Mouse (Mus musculus) C2C12 (cell line): ENCODE data around the gene Gm26602. TPM values are rescaled to one million over a fixed set of nuclear protein-coding genes. Genes with fewer than 3 reads are reported as not detected.
"Not testable (repeated sequence)": the region's sequence is repeated elsewhere in the genome, so short reads cannot be mapped to it uniquely, and the experiment has no call there.

Experiments
- H3K27me3 ChIP-seq: one replicate; pipeline ENCODE4 v1.6.1; 2011; ENCODE audit not compliant: control insufficient read depth, insufficient read depth, insufficient read length
- H3K36me3 ChIP-seq: one replicate; pipeline ENCODE4 v1.6.1; 2011; ENCODE audit not compliant: control insufficient read depth, insufficient read depth
- H3K4me3 ChIP-seq: one replicate; pipeline ENCODE4 v1.5.1; 2011; ENCODE audit warnings: mild to moderate bottlenecking, control low read depth; ENCODE audit not compliant: poor library complexity, insufficient read depth, severe bottlenecking
- H3K79me2 ChIP-seq: one replicate; pipeline ENCODE4 v1.6.1; 2011; ENCODE audit not compliant: control insufficient read depth, insufficient read depth
- H3K79me3 ChIP-seq: one replicate; pipeline ENCODE4 v1.6.1; 2011; ENCODE audit warnings: low read depth, control low read depth
- H3ac ChIP-seq: one replicate; pipeline ENCODE3; 2011; ENCODE audit warnings: low read depth; ENCODE audit not compliant: control insufficient read depth, insufficient read length
- CEBPB ChIP-seq: IDR thresholded peaks from one replicate; pipeline ENCODE4 v1.6.1; 2011; ENCODE audit warnings: low read depth, mild to moderate bottlenecking, control low read depth, moderate library complexity
- CTCF ChIP-seq: IDR thresholded peaks from one replicate; pipeline ENCODE4 v1.5.1; 2011; ENCODE audit not compliant: control insufficient read depth, insufficient read depth, insufficient read length
- FOSL1 ChIP-seq: IDR thresholded peaks from one replicate; pipeline ENCODE4 v1.8.0; 2011; ENCODE audit warnings: mild to moderate bottlenecking, low read length; ENCODE audit not compliant: poor library complexity, insufficient read depth, severe bottlenecking
- MAX ChIP-seq: IDR thresholded peaks from one replicate; pipeline ENCODE4 v1.6.1; 2011; ENCODE audit warnings: mild to moderate bottlenecking, control low read depth
- MYOD1 ChIP-seq: IDR thresholded peaks from one replicate; pipeline ENCODE4 v1.6.1; 2011; ENCODE audit warnings: low read depth; ENCODE audit not compliant: control insufficient read depth, insufficient read length
- MYOG ChIP-seq: IDR thresholded peaks from one replicate; pipeline ENCODE4 v1.6.1; 2011; ENCODE audit not compliant: control insufficient read depth, insufficient read length; ENCODE audit errors: extremely low read depth
- USF1 ChIP-seq: IDR thresholded peaks from one replicate; pipeline ENCODE4 v1.6.1; 2011; ENCODE audit warnings: low read depth, mild to moderate bottlenecking, control low read depth, moderate library complexity
- polyA plus RNA-seq: library from polyadenylated mRNA; unstranded; fragments of >200 nt; fragmentation: generic; extraction: Trizol; gene quantifications from one replicate; pipeline ENCODE4 v1.2.1, GENCODE M21; 2012; ENCODE audit warnings: missing spikeins

The Gm26602 gene
- polyA plus RNA-seq, 1 experiment = not detected

- Histone ChIP-seq H3K4me3 (no peak within 1 kb of the TSS), H3K79me2 (no peaks in the 10 kb centered on the region), H3ac (peak within 1 kb of the TSS; percentile 24), H3K36me3 (no peaks in the 10 kb centered on the region), H3K79me3 (no peaks in the 10 kb centered on the region), H3K27me3 (peaks cover 22% of the 10 kb centered on the region)
- TF ChIP-seq MAX (no peak), FOSL1 (no peak), CTCF (no peak), CEBPB (no peak), MYOG (no peak), MYOD1 (no peak), USF1 (no peak)
These were observed 20.0 kb upstream of the Gm26602 start, which contains the start of gene Cfd for GRCm38 (mm10) chr10:79890670-79891069. Cfd (plus strand) TSS chr10:79890853.

- peak; percentile 80 for TF ChIP-seq CTCF
- H3K36me3 ChIP-seq = not testable (repeated sequence)
These were observed 18.1 kb upstream of the Gm26602 start for GRCm38 (mm10) chr10:79892451-79893118.

GRCm38 (mm10) chr10:79896306-79896705 is 14.3 kb upstream of the Gm26602 start:
- Histone ChIP-seq H3K27me3 (peaks cover 7% of the 10 kb centered on the region), H3K79me2 (no peaks in the 10 kb centered on the region), H3K79me3 (no peaks in the 10 kb centered on the region), H3K4me3 (no peak overlapping the region), H3ac (no peak overlapping the region), H3K36me3 (no peaks in the 10 kb centered on the region)
- TF ChIP-seq MAX = no peak
- TF ChIP-seq CTCF = no peak
- no peak for TF ChIP-seq MYOD1
- no peak for TF ChIP-seq USF1
- no peak for TF ChIP-seq FOSL1
- no peak for TF ChIP-seq CEBPB
- no peak for TF ChIP-seq MYOG

More at GRCm38 (mm10) chr10:79892451-79893118, 18.1 kb upstream of the Gm26602 start:
- H3K4me3 ChIP-seq, H3ac ChIP-seq, H3K79me3 ChIP-seq, H3K79me2 ChIP-seq: not testable (repeated sequence)
- peaks cover 22% of the 10 kb centered on the region for H3K27me3 ChIP-seq

GRCm38 (mm10) chr10:79896814-79897213 is 13.8 kb upstream of the Gm26602 start:
- no peak overlapping the region for H3K4me3 ChIP-seq
- TF ChIP-seq FOSL1 (no peak), MYOD1 (peak; percentile 51)
- H3ac ChIP-seq = no peak overlapping the region
- H3K79me3 ChIP-seq = no peaks in the 10 kb centered on the region
- H3K79me2 ChIP-seq = no peaks in the 10 kb centered on the region
- peaks cover 4% of the 10 kb centered on the region for H3K27me3 ChIP-seq
- no peaks in the 10 kb centered on the region for H3K36me3 ChIP-seq

- Histone ChIP-seq H3K79me2 (no peaks in the 10 kb centered on the region), H3ac (no peak overlapping the region), H3K79me3 (no peaks in the 10 kb centered on the region), H3K4me3 (no peak overlapping the region), H3K27me3 (no peaks in the 10 kb centered on the region), H3K36me3 (peaks cover 6% of the 10 kb centered on the region)
- TF ChIP-seq USF1 (no peak), MYOG (no peak), FOSL1 (no peak), MAX (no peak), CEBPB (no peak), MYOD1 (no peak), CTCF (no peak)
These were observed 13.1 kb upstream of the Gm26602 start for GRCm38 (mm10) chr10:79897316-79898245.
